Mouse (Mus musculus) embryonic fibroblast, embryonic 13.5 days (primary cell): Measurements from ENCODE around the gene Kcnma1.

ENCODE experiments used
- CTCF ChIP-seq: IDR thresholded peaks from 2 replicates; pipeline ENCODE4 v1.5.1; 2011; ENCODE audit warnings: mild to moderate bottlenecking, control low read depth, low read length, moderate library complexity, borderline replicate concordance; ENCODE audit not compliant: insufficient read depth
- POLR2A ChIP-seq: IDR thresholded peaks from 2 replicates; pipeline ENCODE4 v1.6.1; 2011; ENCODE audit warnings: low read depth, mild to moderate bottlenecking, control low read depth, low read length, moderate library complexity

DNA sequence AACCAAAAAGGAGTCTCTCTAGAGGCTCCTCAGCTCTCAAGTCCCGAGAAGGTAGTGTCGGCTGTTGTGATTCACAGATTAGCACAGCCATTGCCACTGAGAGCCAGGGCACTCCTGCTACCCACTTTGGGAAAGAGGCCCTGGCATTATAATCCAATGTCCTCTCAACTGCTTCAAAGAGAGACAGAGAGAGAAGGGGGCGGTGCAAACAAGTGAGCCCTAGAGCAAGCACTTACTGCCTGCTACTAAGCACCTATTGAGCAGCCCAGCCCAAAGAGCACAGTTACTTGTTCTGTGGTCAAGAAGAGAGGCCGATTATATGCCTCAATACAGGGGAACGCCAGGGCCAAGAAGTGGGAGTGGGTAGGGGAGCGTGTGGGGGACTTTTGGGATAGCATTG lies 16.4 kb downstream of the Kcnma1 start:
- no peak for TF ChIP-seq CTCF
- no peak for TF ChIP-seq POLR2A
